Mouse (Mus musculus) right cerebral cortex, adult 2 months (tissue): ENCODE data around the gene Scgb2b12.
"Not testable (repeated sequence)": the region's sequence is repeated elsewhere in the genome, so short reads cannot be mapped to it uniquely, and the experiment has no call there.

Experiments
- DNase-seq, 2 experiments: peaks; one replicate each; pipeline ENCODE4 v3.0.0; 2021 to 2022; ENCODE audit warnings: low spot score in 2 of 2

Gene Scgb2b12

GRCm38 (mm10) chr7:32327145-32327544 lies at the start of gene Scgb2b12:
Scgb2b12 (minus strand) TSS chr7:32327245.
- not testable (repeated sequence) for DNase-seq

- DNase-seq = not testable (repeated sequence)
Observed at GRCm38 (mm10) chr7:32333882-32334281, 6.8 kb upstream of the Scgb2b12 start, which contains the start of gene Scgb1b12. Scgb1b12 (plus strand) TSS chr7:32334182.
